Mouse (Mus musculus) lung, postnatal 36 days (tissue): ENCODE results near the gene Gja5.

Source experiments
- DNase-seq: peaks from one replicate; pipeline ENCODE4 v3.0.0; 2022; ENCODE audit warnings: mixed read lengths

The Gja5 gene

GRCm38 (mm10) chr3:96904393-96904792 is at the start of gene Gja5:
Gja5 (plus strand) TSS chr3:96904693.
- no peak for DNase-seq

GRCm38 (mm10) chr3:96855833-96856232 is 48.7 kb upstream of the Gja5 start:
- no peak for DNase-seq

GRCm38 (mm10) chr3:96860498-96860897 is 44.0 kb upstream of the Gja5 start:
- DNase-seq: no peak

GRCm38 (mm10) chr3:96867863-96868262 is 36.6 kb upstream of the Gja5 start:
- no peak for DNase-seq

- no peak for DNase-seq
Measured at GRCm38 (mm10) chr3:96868566-96868965, 35.9 kb upstream of the Gja5 start.

GRCm38 (mm10) chr3:96869091-96869490 is 35.4 kb upstream of the Gja5 start:
- DNase-seq: no peak

- no peak for DNase-seq
Measured at GRCm38 (mm10) chr3:96870270-96870669, 34.2 kb upstream of the Gja5 start.

- DNase-seq: no peak
Measured at GRCm38 (mm10) chr3:96871070-96871469, 33.4 kb upstream of the Gja5 start.

- DNase-seq: no peak
Measured at GRCm38 (mm10) chr3:96872501-96872900, 32.0 kb upstream of the Gja5 start.

GRCm38 (mm10) chr3:96874808-96875571 is 29.5 kb upstream of the Gja5 start:
- DNase-seq: no peak

GRCm38 (mm10) chr3:96879536-96879935 is 25.0 kb upstream of the Gja5 start:
- DNase-seq: no peak

- DNase-seq: no peak
Measured at GRCm38 (mm10) chr3:96880385-96880784, 24.1 kb upstream of the Gja5 start.

GRCm38 (mm10) chr3:96881557-96881956 is 22.9 kb upstream of the Gja5 start:
- DNase-seq: no peak

GRCm38 (mm10) chr3:96882061-96882849 is 22.2 kb upstream of the Gja5 start:
- no peak for DNase-seq

- no peak for DNase-seq
Measured at GRCm38 (mm10) chr3:96883690-96884089, 20.8 kb upstream of the Gja5 start.

GRCm38 (mm10) chr3:96902336-96902999 is 2.0 kb upstream of the Gja5 start:
- DNase-seq: no peak

GRCm38 (mm10) chr3:96904851-96905541 is 503 bp downstream of the Gja5 start, which contains the start of gene Gpr89:
Gpr89 (minus strand) TSS chr3:96905346.
- DNase-seq: peak; percentile 96

GRCm38 (mm10) chr3:96905592-96905991 is 1.1 kb downstream of the Gja5 start:
- no peak for DNase-seq

- DNase-seq: no peak
Measured at GRCm38 (mm10) chr3:96920991-96921390, 16.5 kb downstream of the Gja5 start.

- DNase-seq: no peak
Measured at GRCm38 (mm10) chr3:96924631-96925030, 20.1 kb downstream of the Gja5 start.

GRCm38 (mm10) chr3:96925920-96926319 is 21.4 kb downstream of the Gja5 start, which contains the start of gene Gja8:
Gja8 (minus strand) TSS chr3:96926020.
- no peak for DNase-seq

- DNase-seq: no peak
Measured at GRCm38 (mm10) chr3:96931261-96931681, 26.8 kb downstream of the Gja5 start.

- DNase-seq: peak; percentile 59
Measured at GRCm38 (mm10) chr3:96936241-96936640, 31.7 kb downstream of the Gja5 start.
